Mouse (Mus musculus) adrenal gland, postnatal 25 days (tissue): ENCODE measurements at regions not wholly inside any gene's neighbourhood (a gene's known extent, or its start where the extent isn't known, plus 50 kb on each side); places are given as distances from the start of the nearest gene placed in this dataset.

Source experiments
- DNase-seq: peaks from one replicate; pipeline ENCODE4 v3.0.0; 2021; ENCODE audit warnings: mixed read lengths

- no peak for DNase-seq
Measured at GRCm38 (mm10) chr10:44640620-44641019, 112.3 kb upstream of the Prdm1 start.

- no peak for DNase-seq
Measured at GRCm38 (mm10) chr10:44638678-44639077, 110.4 kb upstream of the Prdm1 start.

GRCm38 (mm10) chr10:44636786-44637185 lies 108.5 kb upstream of the Prdm1 start:
- DNase-seq: no peak

GRCm38 (mm10) chr10:44636061-44636460 lies 107.8 kb upstream of the Prdm1 start:
- no peak for DNase-seq

- DNase-seq: no peak
Measured at GRCm38 (mm10) chr10:44631584-44631983, 103.3 kb upstream of the Prdm1 start.

- peak; percentile 12 for DNase-seq
Measured at GRCm38 (mm10) chr10:44630485-44630884, 102.2 kb upstream of the Prdm1 start.

- no peak for DNase-seq
Measured at GRCm38 (mm10) chr10:44628387-44628786, 100.1 kb upstream of the Prdm1 start.

- no peak for DNase-seq
Measured at GRCm38 (mm10) chr10:44627431-44627830, 99.1 kb upstream of the Prdm1 start.

GRCm38 (mm10) chr10:44625521-44625920 lies 97.2 kb upstream of the Prdm1 start:
- no peak for DNase-seq

- no peak for DNase-seq
Measured at GRCm38 (mm10) chr10:44615586-44615985, 87.3 kb upstream of the Prdm1 start.

GRCm38 (mm10) chr10:44612571-44612970 lies 84.3 kb upstream of the Prdm1 start:
- no peak for DNase-seq

- no peak for DNase-seq
Measured at GRCm38 (mm10) chr10:44611399-44611798, 83.1 kb upstream of the Prdm1 start.

GRCm38 (mm10) chr10:44609187-44609586 lies 80.9 kb upstream of the Prdm1 start:
- DNase-seq: no peak

- no peak for DNase-seq
Measured at GRCm38 (mm10) chr10:44607334-44607851, 79.1 kb upstream of the Prdm1 start.

- no peak for DNase-seq
Measured at GRCm38 (mm10) chr10:44604512-44604911, 76.2 kb upstream of the Prdm1 start.

- no peak for DNase-seq
Measured at GRCm38 (mm10) chr10:44603461-44603860, 75.2 kb upstream of the Prdm1 start.

- no peak for DNase-seq
Measured at GRCm38 (mm10) chr10:44601550-44601949, 73.2 kb upstream of the Prdm1 start.

- no peak for DNase-seq
Measured at GRCm38 (mm10) chr10:44599964-44600334, 71.6 kb upstream of the Prdm1 start.

- DNase-seq: no peak
Measured at GRCm38 (mm10) chr10:44599331-44599963, 71.1 kb upstream of the Prdm1 start.

- DNase-seq: no peak
Measured at GRCm38 (mm10) chr10:44598615-44599014, 70.3 kb upstream of the Prdm1 start.

GRCm38 (mm10) chr10:44595932-44596331 lies 67.6 kb upstream of the Prdm1 start:
- no peak for DNase-seq

GRCm38 (mm10) chr10:44589842-44590241 lies 61.5 kb upstream of the Prdm1 start:
- no peak for DNase-seq

- DNase-seq: no peak
Measured at GRCm38 (mm10) chr10:44589352-44589751, 61.1 kb upstream of the Prdm1 start.

GRCm38 (mm10) chr10:44582736-44583135 lies 54.4 kb upstream of the Prdm1 start:
- DNase-seq: no peak
